20 mouse cellular contexts compared by ENCODE assay signal in the genomic region with DNA sequence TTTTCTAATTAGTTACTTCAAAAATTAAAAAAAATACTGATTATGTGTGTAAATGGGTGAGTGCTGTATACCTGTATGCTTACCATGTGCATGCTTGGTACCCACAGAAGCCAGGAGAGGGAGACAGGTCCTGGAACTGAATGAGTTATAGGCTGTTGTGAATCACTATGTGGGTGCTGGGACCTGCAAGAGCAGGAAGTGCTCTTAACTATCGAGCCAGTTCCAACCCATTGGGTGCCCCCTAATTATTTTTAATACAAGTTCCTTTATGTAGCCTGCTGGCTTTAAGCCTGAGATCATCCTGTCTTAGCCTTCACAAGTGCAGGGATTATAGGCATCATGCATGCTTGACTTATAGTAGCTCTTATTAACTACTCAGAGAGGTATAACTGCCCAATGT. TPM values are rescaled to one million over a fixed set of nuclear protein-coding genes. Genes with fewer than 3 reads are reported as not detected.
DNase-seq lines count a peak whose midpoint lies in the region; ATAC-seq and TF ChIP-seq lines count a peak whose summit lies in the region.
"Had no signal": no experiment of that assay in that cellular context is flagged by ENCODE, and none has a peak within 500 bp of the region (broad histone marks: within the 10 kb centered on the region; RNA-seq: fewer than 3 reads in every experiment).

No protein-coding gene starts in this region.

- peak; percentile 2 for DNase-seq in intestine, embryonic 14.5 days (ENCODE audit: low spot score)
- no peak for DNase-seq in midbrain, postnatal 0 days (ENCODE audit: low spot score)
- no peak for DNase-seq in midbrain, embryonic 10.5 days (ENCODE audit: low spot score)
- DNase-seq in MEL (ENCODE audit: low read depth, low spot score) (peak; percentile 58), Patski (ENCODE audit: low read depth, low spot score) (no peak)
- no peak for DNase-seq in adrenal gland, postnatal 10 days
- DNase-seq: adrenal gland, adult 2 months; adrenal gland, postnatal 14 days; adrenal gland, postnatal 36 days; cerebellum, adult 11-12 months; cerebellum, adult 2 months; cerebellum, adult 9-10 months; cerebellum, postnatal 10 days; cerebellum, postnatal 25 days had no signal

- no peak; a peak in 1 of 4 replicates for TF ChIP-seq EP300 in MEL (IDR thresholded peaks at IDR 0.05; ENCODE audit: low read depth in 1 of 2, low read length in 2 of 2)

- H3K36me3 ChIP-seq in intestine, embryonic 14.5 days (ENCODE audit: control insufficient read depth, insufficient read depth, low read length), result no peaks in the 10 kb centered on the region
- no peaks in the 10 kb centered on the region for H3K36me3 ChIP-seq in intestine, embryonic 15.5 days
- no peaks in the 10 kb centered on the region for H3K36me3 ChIP-seq in midbrain, postnatal 0 days (ENCODE audit: insufficient read depth, low read length)
- H3K36me3 ChIP-seq in midbrain, embryonic 10.5 days, result peaks cover 7% of the 10 kb centered on the region
- H3K36me3 ChIP-seq in MEL (ENCODE audit: control insufficient read depth in 1 of 2, insufficient read depth in 2 of 2, low read length in 2 of 2), result peaks cover 0 to 44% of the 10 kb centered on the region in 2 experiments; a peak in 2 of 4 replicates
- H3K36me3 ChIP-seq: embryonic facial prominence, embryonic 12.5 days; forebrain, embryonic 12.5 days had no signal

- no peak overlapping the region for H3K4me2 ChIP-seq in intestine, embryonic 14.5 days (ENCODE audit: low read length)
- no peak overlapping the region for H3K4me2 ChIP-seq in intestine, embryonic 15.5 days (replicated peaks)
- H3K4me2 ChIP-seq in midbrain, postnatal 0 days (ENCODE audit: low read depth, low read length, poor library complexity, severe bottlenecking), result no peak overlapping the region
- H3K4me2 ChIP-seq: embryonic facial prominence, embryonic 12.5 days; forebrain, embryonic 12.5 days had no signal

- H3K27me3 ChIP-seq in intestine, embryonic 14.5 days (replicated peaks; ENCODE audit: control insufficient read depth, insufficient read depth, low read length), result no peaks in the 10 kb centered on the region
- H3K27me3 ChIP-seq in intestine, embryonic 15.5 days (replicated peaks), result no peaks in the 10 kb centered on the region
- no peaks in the 10 kb centered on the region for H3K27me3 ChIP-seq in midbrain, postnatal 0 days (ENCODE audit: insufficient read depth, low read length)
- no peaks in the 10 kb centered on the region; the same call in 1 of the 2 replicates for H3K27me3 ChIP-seq in midbrain, embryonic 10.5 days (ENCODE audit: low read depth, poor library complexity, severe bottlenecking)
- no peaks in the 10 kb centered on the region for H3K27me3 ChIP-seq in MEL (ENCODE audit: control insufficient read depth in 1 of 2, insufficient read depth in 2 of 2, low read length in 2 of 2)
- no peaks in the 10 kb centered on the region for H3K27me3 ChIP-seq in Patski
- H3K27me3 ChIP-seq: embryonic facial prominence, embryonic 12.5 days had no signal

- POLR2A ChIA-PET in Patski (lab: Charles Lee), result no interaction called here

- no peak for ATAC-seq in intestine, embryonic 14.5 days (replicated peaks; ENCODE audit: low FRiP score, low TSS enrichment, low read depth)
- ATAC-seq in intestine, embryonic 15.5 days, result no peak
- ATAC-seq in midbrain, postnatal 0 days (ENCODE audit: low FRiP score), result no peak
- ATAC-seq in Patski, result no peak
- ATAC-seq: forebrain, embryonic 14.5 days; forebrain, embryonic 16.5 days had no signal

- H3K4me1 ChIP-seq in intestine, embryonic 14.5 days (replicated peaks; ENCODE audit: control insufficient read depth, insufficient read depth, low read length), result peaks cover 4% of the 10 kb centered on the region
- 0 out of 2 replicates have a peak, but pooled peaks cover 2% of the 10 kb centered on the region for H3K4me1 ChIP-seq in intestine, embryonic 15.5 days (replicated peaks)
- 0 out of 2 replicates have a peak, but pooled peaks cover 6% of the 10 kb centered on the region for H3K4me1 ChIP-seq in midbrain, postnatal 0 days (ENCODE audit: insufficient read depth, low read length)
- peaks cover 14% of the 10 kb centered on the region for H3K4me1 ChIP-seq in midbrain, embryonic 10.5 days
- peaks cover 23 to 28% of the 10 kb centered on the region in 2 experiments for H3K4me1 ChIP-seq in MEL (ENCODE audit: control insufficient read depth in 1 of 2, insufficient read depth in 2 of 2, low read length in 2 of 2)

- TF ChIP-seq CTCF in midbrain, postnatal 0 days (IDR thresholded peaks at IDR 0.05), result 0 out of 2 replicates have a peak, but pooled peaks have one; percentile 5
- TF ChIP-seq CTCF in MEL (IDR thresholded peaks at IDR 0.05 in 2 of 3, conservative IDR thresholded peaks at IDR 0.05 in 1 of 3; ENCODE audit: control insufficient read depth in 1 of 3, insufficient read depth in 1 of 3, low read depth in 2 of 3, low read length in 3 of 3, poor library complexity in 1 of 3, severe bottlenecking in 1 of 3) (peak in 1 of 3 experiments; percentile 13; a peak in 1 of 6 replicates), Patski (IDR thresholded peaks at IDR 0.05) (peak; percentile 16)

- H3K9me3 ChIP-seq in intestine, embryonic 14.5 days (ENCODE audit: control insufficient read depth, low read length), result no peaks in the 10 kb centered on the region
- H3K9me3 ChIP-seq in intestine, embryonic 15.5 days, result no peaks in the 10 kb centered on the region
- no peaks in the 10 kb centered on the region for H3K9me3 ChIP-seq in midbrain, postnatal 0 days (ENCODE audit: low read length)
- no peaks in the 10 kb centered on the region for H3K9me3 ChIP-seq in midbrain, embryonic 10.5 days (replicated peaks)
- H3K9me3 ChIP-seq in MEL (replicated peaks; ENCODE audit: insufficient read depth, low read length), result no peaks in the 10 kb centered on the region
- H3K9me3 ChIP-seq: embryonic facial prominence, embryonic 10.5 days; embryonic facial prominence, embryonic 12.5 days; forebrain, embryonic 12.5 days had no signal

- CTCF ChIA-PET in Patski (lab: Charles Lee), result interaction anchor here (0.7 to 1.2 kb wide), 3 partner anchors 8 to 59 kb away, joined by 3 read pairs; no protein-coding TSS in a partner anchor

- no peak for TF ChIP-seq POLR2A in MEL (IDR thresholded peaks at IDR 0.05; ENCODE audit: control insufficient read depth in 1 of 2, insufficient read depth in 1 of 2, low read depth in 1 of 2, low read length in 2 of 2, poor library complexity in 1 of 2)

- no peak overlapping the region for H3K9ac ChIP-seq in intestine, embryonic 14.5 days (ENCODE audit: low read length)
- H3K9ac ChIP-seq in intestine, embryonic 15.5 days, result no peak overlapping the region
- no peak overlapping the region for H3K9ac ChIP-seq in midbrain, postnatal 0 days (replicated peaks; ENCODE audit: low read length, poor library complexity, severe bottlenecking)
- no peak overlapping the region for H3K9ac ChIP-seq in MEL (ENCODE audit: control insufficient read depth, low read depth, low read length, poor library complexity, severe bottlenecking)
- H3K9ac ChIP-seq: embryonic facial prominence, embryonic 12.5 days; forebrain, embryonic 12.5 days had no signal

- WGBS in intestine, embryonic 14.5 days, result 81% methylated on average over 1 of the region's 1 CpGs
- WGBS in intestine, embryonic 15.5 days, result 80% methylated on average over 1 of the region's 1 CpGs
- WGBS in midbrain, postnatal 0 days, result 75% methylated on average over 1 of the region's 1 CpGs
- 88% methylated on average over 1 of the region's 1 CpGs for WGBS in midbrain, embryonic 10.5 days

- in situ Hi-C loops in Patski (cut with MboI; ENCODE audit: low pct_unique_long_range_greater_than_20kb), result no loop called here

- no peak overlapping the region for H3K4me3 ChIP-seq in intestine, embryonic 14.5 days (ENCODE audit: low read depth, low read length)
- no peak overlapping the region for H3K4me3 ChIP-seq in intestine, embryonic 15.5 days (replicated peaks)
- H3K4me3 ChIP-seq in midbrain, postnatal 0 days (ENCODE audit: low read depth, low read length), result no peak overlapping the region
- H3K4me3 ChIP-seq in midbrain, embryonic 10.5 days, result no peak overlapping the region
- H3K4me3 ChIP-seq in MEL (ENCODE audit: control insufficient read depth in 1 of 2, insufficient read depth in 1 of 2, low read depth in 2 of 2, low read length in 2 of 2), result no peak overlapping the region
- H3K4me3 ChIP-seq: embryonic facial prominence, embryonic 10.5 days; embryonic facial prominence, embryonic 12.5 days; forebrain, embryonic 12.5 days had no signal

- H3K27ac ChIP-seq in intestine, embryonic 14.5 days (ENCODE audit: low read depth), result no peak overlapping the region
- no peak overlapping the region for H3K27ac ChIP-seq in intestine, embryonic 15.5 days
- no peak overlapping the region for H3K27ac ChIP-seq in midbrain, postnatal 0 days (ENCODE audit: low read depth, low read length)
- H3K27ac ChIP-seq in midbrain, embryonic 10.5 days (replicated peaks), result no peak overlapping the region
- H3K27ac ChIP-seq in MEL (ENCODE audit: control insufficient read depth, low read depth, low read length), result no peak overlapping the region
- H3K27ac ChIP-seq: embryonic facial prominence, embryonic 10.5 days; embryonic facial prominence, embryonic 12.5 days; forebrain, embryonic 12.5 days had no signal

- peaks cover 16% of the 10 kb centered on the region for H3K79me2 ChIP-seq in MEL (ENCODE audit: control insufficient read depth, insufficient read depth, low read length, poor library complexity)

- no peak for TF ChIP-seq RAD21 in MEL (IDR thresholded peaks at IDR 0.05; ENCODE audit: low read depth, low read length)

RNA-seq across cellular contexts. Expression of gene Ahcyl2, which starts 6.3 kb away (rescaled TPM):
- 34.0 and 43.8 TPM in 2 replicates for polyA plus RNA-seq in intestine, embryonic 14.5 days (2014; fragmentation: Nextera tagmentation; extraction: Ambion mirVana)
- polyA plus RNA-seq in intestine, embryonic 15.5 days (2015; fragmentation: Nextera tagmentation; extraction: Ambion mirVana), result 62.1 and 70.2 TPM in 2 replicates
- 66.7 and 69.1 TPM in 2 replicates for total RNA-seq in midbrain, postnatal 0 days (2014; rRNA removed)
- 12.8 and 16.0 TPM in 2 replicates for polyA plus RNA-seq in midbrain, postnatal 0 days (2015; fragmentation: Nextera tagmentation; extraction: Ambion mirVana)
- 12.5 and 13.7 TPM in 2 replicates for polyA plus RNA-seq in midbrain, embryonic 10.5 days (2016; fragmentation: Nextera tagmentation; extraction: Ambion mirVana)
- total RNA-seq in MEL (2012; rRNA removed), result 14.5 and 17.0 TPM in 2 replicates
- polyA plus RNA-seq in MEL (2012; ENCODE audit: insufficient read depth in 1 of 2, insufficient read length in 2 of 2, low read depth in 1 of 2, low replicate concordance in 2 of 2, missing spikeins in 1 of 2) (10 to 100 TPM in 1 of 2 experiments, not detected in 1; 16.9 TPM), Patski (2021) (30.8 TPM)
- 10 to 100 TPM; 72.1 to 79.0 TPM for total RNA-seq in adrenal gland, postnatal 10 days (2021)

RNA-seq across cellular contexts. Expression of gene Smo, which starts 38.9 kb away (rescaled TPM):
- 46.5 and 48.0 TPM in 2 replicates for polyA plus RNA-seq in intestine, embryonic 14.5 days (2014; fragmentation: Nextera tagmentation; extraction: Ambion mirVana)
- polyA plus RNA-seq in intestine, embryonic 15.5 days (2015; fragmentation: Nextera tagmentation; extraction: Ambion mirVana), result 29.4 and 30.1 TPM in 2 replicates
- 38.7 and 42.3 TPM in 2 replicates for total RNA-seq in midbrain, postnatal 0 days (2014; rRNA removed)
- 7.2 and 7.8 TPM in 2 replicates for polyA plus RNA-seq in midbrain, postnatal 0 days (2015; fragmentation: Nextera tagmentation; extraction: Ambion mirVana)
- polyA plus RNA-seq in midbrain, embryonic 10.5 days (2016; fragmentation: Nextera tagmentation; extraction: Ambion mirVana), result 49.6 and 51.7 TPM in 2 replicates
- total RNA-seq in MEL (2012; rRNA removed), result 52.0 and 62.6 TPM in 2 replicates
- 10 to 100 TPM in 1 of 2 experiments, not detected in 1; 83.7 TPM for polyA plus RNA-seq in MEL (2012; ENCODE audit: insufficient read depth in 1 of 2, insufficient read length in 2 of 2, low read depth in 1 of 2, low replicate concordance in 2 of 2, missing spikeins in 1 of 2)
- polyA plus RNA-seq in Patski (2021), result 117 TPM
- total RNA-seq in adrenal gland, postnatal 10 days (2021), result 10 to 100 TPM; 47.3 to 51.7 TPM

Comparison
In these comparisons a context has a peak if more than half of its experiments do, and no peak if none do; other contexts are left out.
1. DNase-seq: peak in intestine, embryonic 14.5 days (single experiment) and MEL (single experiment); none in midbrain, postnatal 0 days (single experiment), midbrain, embryonic 10.5 days (single experiment), Patski (single experiment) and adrenal gland, postnatal 10 days (single experiment).